Mouse (Mus musculus): Measurements from ENCODE around the gene Crygd. TPM values are rescaled to one million over a fixed set of nuclear protein-coding genes. Genes with fewer than 3 reads are reported as not detected.
"Not testable (repeated sequence)": the region's sequence is repeated elsewhere in the genome, so short reads cannot be mapped to it uniquely, and the experiment has no call there.

Gene Crygd
- not detected for total RNA-seq (2021)
- long read RNA-seq, experiment 1: 0 reads
- long read RNA-seq, experiment 2: 0 reads

DNA sequence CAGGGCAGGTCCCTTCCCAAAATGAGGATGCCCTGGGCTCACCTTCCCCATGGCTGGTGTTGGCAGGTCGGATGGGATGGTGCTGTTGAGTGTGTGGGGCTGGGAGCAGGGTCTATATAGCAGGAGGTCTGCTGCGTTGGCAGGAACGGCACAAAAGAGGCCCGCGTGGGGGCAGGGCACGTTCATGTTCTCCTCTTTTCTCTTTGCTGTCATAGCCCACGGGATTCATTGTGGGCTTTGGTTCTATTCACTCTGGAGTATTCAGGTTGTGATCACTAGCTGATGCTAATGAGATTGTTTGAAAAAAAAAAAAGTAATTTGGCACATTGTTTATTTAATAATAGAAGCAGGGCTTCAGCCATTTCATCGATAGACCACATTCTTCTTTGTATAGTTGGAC, at the start of gene Crygd:
Crygd (minus strand) TSS at position 101 of the 400 bp plus-strand sequence.
- intact Hi-C loops (cut with DNase I): no loop called here
- DNase-seq: no peak

DNA sequence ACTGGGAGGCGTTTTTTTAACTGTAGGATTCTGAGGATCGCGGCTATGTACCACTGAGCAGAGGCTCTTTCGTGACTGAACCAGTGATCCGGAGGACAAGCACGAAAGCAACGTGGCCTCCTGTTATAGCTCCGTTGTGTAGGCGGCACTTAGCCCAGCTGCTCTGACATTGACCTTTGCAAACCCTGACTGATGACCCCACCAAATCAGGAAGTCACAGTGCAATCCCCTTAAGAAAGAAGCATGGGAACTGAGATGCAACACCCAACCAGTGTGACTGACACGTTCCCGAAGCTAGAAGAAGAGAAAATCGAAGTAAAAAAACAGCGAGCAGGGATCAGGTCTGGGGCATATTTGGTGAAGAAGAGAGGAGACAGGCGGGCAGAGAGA, 49.5 kb upstream of the Crygd start:
- intact Hi-C loops (cut with DNase I): loop anchor here (1.0 kb wide), 1 partner anchor 66 kb away; no protein-coding TSS in a partner anchor
- peak; percentile 2 to 8 for DNase-seq

DNA sequence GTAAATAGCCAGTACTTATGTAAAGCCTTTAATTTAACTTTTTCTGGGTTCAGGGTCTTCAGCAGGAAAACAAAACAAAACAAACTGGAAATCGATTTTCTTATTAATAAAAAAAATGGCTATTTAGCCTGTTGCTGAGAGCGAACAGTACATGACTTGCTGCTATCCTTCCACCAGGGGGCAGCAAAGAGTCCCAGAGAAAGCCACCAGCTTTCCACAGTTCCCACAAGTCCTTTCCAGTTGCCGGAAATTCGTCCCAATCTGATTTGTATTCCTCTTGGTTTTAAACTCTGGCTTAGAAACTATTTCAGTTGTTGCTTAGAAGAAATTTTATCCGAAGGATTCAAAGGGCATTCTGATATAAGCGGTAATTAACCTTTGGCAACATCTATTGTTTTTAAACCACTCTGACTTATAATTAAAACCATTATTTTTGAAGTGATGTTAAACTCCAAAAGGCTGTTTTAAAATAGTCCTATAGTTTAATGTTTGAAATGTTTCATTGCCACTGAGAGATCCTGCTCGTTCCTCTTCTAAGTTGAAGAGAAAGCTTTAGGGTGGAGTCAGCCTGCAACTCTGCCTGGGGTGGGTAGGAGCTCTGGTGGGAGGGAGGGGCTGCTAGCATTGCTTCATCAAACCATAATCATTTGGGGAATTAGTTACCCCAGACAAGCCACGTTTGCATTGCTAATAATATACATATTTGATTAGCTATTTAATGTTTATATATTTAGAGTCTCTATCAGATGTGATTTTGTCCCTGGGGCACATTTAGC, 49.0 kb upstream of the Crygd start:
- peak; percentile 75 to 85 for DNase-seq
- intact Hi-C loops (cut with DNase I): loop anchor here (1.0 kb wide), 1 partner anchor 67 kb away; no protein-coding TSS in a partner anchor

DNA sequence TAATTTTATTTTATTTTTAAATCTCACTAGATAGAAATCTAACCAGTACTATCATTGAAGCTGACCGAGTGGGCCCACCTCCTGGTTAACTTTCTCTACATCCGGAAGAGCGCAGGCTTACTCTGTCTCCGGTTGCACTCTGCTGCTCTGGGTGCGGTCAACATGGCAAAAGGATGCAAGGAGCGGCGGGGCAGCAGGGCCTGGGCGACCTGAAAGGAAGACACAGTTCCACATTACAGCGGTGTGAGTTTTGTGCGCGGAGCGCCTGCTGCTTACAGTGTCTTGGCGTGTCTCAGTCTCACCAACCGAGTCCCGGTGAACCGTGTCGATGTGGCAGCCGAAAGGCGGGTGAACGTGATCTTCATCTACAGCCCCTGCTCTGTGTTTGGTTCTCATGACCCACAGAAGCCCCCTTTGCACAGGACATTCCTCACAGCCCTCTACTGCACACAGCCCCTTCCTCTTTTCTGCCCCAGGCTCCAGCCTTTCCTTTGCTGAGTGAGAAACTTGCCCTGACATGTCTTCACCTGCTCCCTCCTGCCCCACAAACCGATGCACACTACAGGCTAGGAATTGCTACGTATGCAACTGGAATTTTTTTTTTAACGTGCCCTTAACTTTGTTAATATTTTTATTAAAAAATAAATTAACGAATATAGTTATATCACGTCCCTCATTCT, 46.6 kb upstream of the Crygd start:
- intact Hi-C loops (cut with DNase I): no loop called here
- DNase-seq: no peak

DNA sequence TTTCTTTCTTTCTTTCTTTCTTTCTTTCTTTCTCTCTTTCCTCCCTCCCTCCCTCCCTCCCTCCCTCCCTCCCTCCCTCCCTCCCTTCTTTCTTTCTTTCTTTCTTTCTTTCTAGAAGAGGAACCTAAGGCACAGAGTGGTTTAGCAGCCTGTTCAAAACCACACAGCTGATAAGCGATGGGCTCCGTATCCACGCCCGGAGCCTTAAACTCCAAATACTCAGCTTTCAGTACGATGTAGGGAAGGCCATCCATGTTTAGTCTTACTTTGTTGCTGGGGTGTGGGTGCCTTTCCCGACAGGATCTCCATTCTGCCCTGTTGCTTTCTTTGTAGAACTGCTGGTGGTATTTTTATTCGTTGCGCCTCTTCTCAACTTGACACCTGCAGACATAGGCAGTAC, 45.9 kb upstream of the Crygd start:
- intact Hi-C loops (cut with DNase I): no loop called here

DNA sequence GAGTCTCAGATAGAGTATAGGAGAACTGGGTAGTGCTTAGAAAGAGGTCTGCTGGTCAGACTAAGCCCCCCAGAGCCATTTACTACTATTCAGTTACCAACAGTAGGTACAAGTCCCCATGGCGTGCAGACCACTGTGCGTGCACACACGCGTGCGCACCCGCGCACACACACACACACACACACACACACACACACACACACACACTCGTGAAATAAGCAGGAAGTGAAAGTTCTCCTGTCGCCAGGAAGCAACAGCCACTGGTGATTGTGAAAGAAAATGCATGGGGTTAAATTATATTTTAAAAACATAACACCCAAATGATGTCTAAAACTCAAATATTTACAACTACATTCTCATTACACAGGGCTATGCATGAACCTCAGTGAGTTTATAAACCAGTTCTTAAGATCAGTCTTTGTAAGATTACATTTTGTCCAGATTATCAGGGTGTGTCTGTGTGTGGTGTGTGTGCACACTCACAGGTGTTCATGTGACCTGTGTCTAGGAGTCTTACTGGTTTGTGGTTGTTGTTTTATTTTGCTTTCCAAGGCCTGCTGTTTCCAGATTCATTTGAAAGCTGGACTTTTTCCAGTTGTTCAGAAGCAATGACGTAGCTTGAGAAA, 44.5 kb upstream of the Crygd start:
- DNase-seq: no peak
- intact Hi-C loops (cut with DNase I): no loop called here

More for the DNA sequence above, 45.9 kb upstream of the Crygd start:
- DNase-seq: no peak

DNA sequence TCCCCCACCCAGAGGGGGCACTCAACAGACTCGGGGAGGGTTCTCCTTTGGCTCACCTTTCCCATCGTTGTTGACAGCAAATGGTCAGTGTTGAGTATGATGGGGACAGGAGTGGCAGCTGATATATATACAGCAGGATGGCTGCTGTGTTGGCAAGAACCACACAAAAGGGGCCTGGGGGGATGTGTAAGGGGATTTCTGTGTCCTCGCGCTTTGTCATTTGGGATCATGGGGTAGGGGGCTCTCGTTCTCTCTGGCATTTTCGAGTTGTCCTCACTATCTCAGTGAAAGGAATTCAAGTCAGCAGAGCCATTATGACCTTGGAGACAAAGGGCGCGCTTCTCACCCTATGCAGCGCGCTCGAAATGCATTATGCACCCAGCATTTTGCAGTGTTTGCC, 40.0 kb upstream of the Crygd start, which contains the start of gene Cryga:
Cryga (minus strand) TSS at position 101 of the 400 bp plus-strand sequence.
- intact Hi-C loops (cut with DNase I): no loop called here

DNA sequence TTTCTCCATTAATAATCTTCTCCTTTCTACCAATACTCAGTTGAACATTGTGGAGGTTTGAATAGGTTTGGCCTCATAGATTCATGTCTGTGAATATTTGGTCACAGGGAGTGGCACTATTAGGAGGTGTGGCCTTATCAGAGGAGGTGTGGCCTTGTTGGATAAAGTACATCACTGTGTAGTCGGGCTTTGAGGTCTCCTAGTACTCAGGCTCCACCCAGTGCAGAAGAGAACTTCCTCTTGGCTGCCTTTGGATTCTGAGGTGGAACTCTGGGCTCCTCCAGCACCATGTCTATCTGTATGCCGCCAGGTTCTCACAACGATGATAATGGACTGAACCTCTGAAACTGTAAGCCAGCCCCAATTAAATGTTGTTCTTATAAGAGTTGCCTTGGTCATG, 33.7 kb upstream of the Crygd start:
- intact Hi-C loops (cut with DNase I): no loop called here
- no peak for DNase-seq

More for the DNA sequence above, 40.0 kb upstream of the Crygd start, which contains the start of gene Cryga:
- no peak for DNase-seq

DNA sequence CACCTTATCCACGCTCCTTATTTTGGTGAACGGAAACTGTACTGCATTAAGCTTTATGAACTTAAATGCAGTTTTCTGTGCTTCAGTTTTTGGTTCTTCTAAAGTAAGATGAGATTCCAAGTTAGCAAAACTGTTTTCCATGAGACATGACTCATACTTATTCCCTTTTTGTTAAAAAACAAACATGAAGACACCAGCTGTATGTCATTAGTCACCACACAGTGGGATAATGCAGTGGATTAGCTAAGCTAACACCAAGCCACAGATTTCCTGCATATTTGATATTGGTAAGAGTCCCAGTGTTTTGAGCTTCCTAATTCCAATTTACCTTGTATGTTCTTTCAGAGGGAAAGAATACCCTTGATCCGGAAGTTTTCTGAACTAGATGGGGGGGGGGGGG, 28.3 kb upstream of the Crygd start:
- intact Hi-C loops (cut with DNase I): no loop called here
- DNase-seq: no peak

DNA sequence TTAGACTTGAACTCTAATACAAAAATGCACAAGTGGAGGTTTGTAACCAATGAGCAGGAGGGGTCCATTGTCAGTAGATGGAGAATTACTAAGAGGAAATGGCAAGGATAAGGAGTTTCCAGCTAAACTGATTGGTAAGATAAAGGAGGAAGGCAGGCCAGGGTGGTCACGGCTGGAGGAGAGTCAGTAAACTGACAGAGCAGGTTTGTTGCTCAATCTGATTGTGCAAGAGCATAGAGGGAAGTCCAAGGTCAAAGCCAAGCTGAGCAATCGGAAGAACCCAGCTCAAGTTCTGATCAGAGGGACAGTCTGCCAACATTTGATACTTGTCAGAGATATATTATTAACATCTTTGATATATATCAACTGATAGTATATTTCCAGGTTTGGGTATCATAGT, 27.1 kb upstream of the Crygd start:
- DNase-seq: no peak
- intact Hi-C loops (cut with DNase I): no loop called here

DNA sequence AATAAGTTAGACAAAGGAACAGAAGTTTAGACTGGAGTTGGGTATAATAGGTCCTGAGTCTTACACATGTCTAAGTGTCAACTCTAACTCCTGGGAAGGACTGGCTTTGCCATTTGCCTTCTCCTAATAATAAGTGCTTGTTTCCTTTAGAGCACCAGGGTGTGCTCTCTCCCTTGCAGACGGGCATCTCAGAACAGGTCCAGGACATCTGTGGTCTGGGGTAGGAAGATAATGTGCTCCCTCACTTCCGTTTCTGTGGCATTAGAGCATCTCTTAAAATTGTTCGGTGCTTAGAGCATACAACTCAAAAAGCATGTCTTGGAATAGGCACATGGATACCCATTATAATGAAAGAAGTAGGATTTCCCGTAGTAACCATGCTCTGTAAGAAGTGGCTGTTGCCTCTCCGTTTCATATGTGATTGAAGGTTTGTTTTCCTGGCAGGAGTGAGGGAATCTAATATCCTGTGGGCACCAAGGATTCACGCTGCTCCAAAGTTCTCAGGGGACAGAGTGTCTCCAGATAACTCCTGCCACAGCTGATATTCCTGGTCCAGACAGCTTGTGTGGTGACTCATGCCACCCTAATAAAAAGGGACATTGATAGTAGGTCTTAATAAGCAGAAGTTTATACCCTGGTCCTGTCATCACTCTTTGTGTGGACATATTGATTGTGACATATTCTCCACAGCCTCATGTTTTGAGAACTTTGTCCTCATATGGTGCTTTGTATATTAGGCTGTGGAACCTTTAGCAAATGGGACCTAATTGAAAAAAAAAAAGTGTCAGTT, 25.5 kb upstream of the Crygd start:
- no peak for DNase-seq
- intact Hi-C loops (cut with DNase I): no loop called here

DNA sequence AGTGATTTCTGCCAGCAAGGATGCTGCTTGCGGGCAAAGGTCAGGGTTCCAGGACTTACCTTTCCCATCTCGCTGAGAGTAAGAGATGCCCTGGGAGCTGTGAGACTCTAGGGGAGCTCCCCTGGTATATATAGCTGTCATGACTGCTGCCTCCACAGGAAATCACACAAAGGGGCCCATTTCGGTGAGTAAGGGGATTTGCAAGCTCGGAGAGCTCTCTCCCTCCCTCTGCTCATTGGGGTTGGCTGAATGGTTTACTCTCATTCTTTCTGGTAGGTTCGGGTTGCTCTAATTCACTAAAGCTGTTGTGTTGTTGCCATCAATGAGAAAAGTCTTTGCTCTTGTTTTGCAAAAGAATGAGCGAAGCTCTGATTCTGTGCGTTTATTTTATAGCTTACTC, 18.9 kb upstream of the Crygd start, which contains the start of gene Crygb:
Crygb (minus strand) TSS at position 101 of the 400 bp plus-strand sequence.
- intact Hi-C loops (cut with DNase I): no loop called here
- DNase-seq: no peak

DNA sequence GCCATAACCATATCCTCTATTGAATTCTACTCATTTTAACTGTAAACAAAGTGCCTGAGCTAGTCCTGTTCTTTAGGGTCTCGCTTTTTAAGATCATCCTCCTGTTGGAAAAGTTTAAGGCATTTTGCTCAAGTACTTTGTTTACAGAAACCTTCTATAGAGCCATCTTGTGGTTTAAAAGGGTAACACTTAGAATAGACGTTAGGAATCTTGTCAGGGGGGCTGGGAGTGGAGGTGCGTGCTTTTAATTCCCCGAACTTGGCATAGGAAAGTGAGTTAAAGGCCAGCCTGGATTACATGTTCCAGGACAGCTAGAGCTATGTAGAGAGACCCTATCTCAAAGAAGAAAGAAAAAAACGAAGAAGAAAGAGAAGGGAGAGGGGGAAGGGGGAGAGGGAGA, 12.4 kb upstream of the Crygd start:
- intact Hi-C loops (cut with DNase I): no loop called here
- no peak for DNase-seq

DNA sequence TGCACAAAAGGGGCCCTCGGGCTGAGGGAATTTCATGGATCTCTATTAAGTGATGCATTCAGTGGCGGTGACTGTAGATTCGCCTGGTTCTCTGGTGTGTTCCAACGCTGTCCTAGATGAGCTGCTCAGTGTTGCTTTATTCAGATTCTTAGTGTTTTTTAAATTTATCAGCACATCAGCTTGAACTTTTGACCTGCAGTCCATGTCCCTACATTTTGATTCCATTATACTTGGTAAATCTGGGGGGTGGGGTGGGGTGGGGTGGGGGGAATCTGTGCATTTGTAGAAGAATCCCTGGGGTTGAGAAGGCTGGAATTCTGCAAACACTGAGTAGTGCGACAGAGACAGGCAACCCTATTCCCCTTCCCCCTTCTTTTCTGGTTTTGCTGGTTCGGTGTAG, 10.3 kb upstream of the Crygd start, which contains the start of gene Crygc:
Crygc (minus strand) TSS at position 101 of the 400 bp plus-strand sequence.
- DNase-seq: no peak
- intact Hi-C loops (cut with DNase I): no loop called here

DNA sequence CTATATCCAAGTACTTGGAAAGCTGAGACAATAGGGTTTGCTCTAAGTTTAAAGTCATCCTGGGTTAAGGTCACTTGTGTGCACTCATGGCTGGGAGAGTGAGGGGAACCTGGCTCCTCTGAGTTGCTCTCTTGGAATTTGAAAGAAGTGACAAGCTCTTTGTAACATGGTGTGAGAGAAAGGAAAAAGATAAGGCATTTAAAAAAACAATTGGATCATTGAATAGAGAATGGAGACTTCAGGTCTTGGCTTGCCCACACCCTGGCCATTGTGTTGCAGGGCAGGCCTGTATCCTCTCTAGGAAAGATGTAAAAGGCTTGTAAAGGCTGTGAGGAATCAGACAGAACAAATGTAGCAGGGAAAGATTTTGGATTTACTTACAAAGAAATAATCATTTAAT, 4.6 kb upstream of the Crygd start:
- intact Hi-C loops (cut with DNase I): no loop called here
- DNase-seq: no peak

DNA sequence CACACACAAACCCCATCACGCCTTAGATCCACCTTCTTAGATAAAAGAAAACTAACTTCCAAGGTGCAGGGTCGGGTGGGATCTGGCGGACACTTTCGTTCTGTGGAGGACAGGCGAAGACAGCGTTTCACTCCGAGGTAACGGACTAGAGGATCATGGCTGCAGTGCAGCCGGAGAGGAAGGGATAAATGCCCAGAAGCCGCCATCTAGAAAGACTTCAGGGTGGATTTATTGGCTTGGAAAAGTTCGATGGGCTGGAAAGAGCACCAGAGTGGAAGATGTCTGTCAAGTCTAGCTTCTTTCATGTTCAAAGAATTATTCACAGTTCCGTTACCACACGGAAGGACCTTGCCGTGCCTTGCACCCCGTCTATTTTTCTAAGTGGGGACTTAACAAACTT, 949 bp upstream of the Crygd start:
- intact Hi-C loops (cut with DNase I): no loop called here
- no peak for DNase-seq

DNA sequence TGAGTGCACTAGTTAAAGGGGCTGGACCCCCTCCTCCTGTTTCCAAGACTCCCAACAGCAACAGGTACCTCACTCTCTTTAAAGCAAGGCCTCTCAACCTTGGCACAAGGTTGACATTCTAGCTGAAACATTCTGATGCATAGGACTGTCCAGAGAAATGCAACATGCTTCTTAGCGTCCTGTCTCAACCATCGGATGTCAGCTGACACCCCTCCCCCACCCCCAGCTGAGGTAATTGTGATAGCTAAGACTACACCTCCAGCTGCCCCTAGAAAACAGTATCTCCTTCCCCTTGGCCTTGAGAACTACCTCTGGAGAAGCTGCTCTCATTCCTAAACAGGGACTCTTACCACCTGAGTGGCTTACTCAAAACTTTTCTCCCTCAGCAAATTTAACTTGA, 11.1 kb downstream of the Crygd start:
- no peak for DNase-seq
- intact Hi-C loops (cut with DNase I): no loop called here

DNA sequence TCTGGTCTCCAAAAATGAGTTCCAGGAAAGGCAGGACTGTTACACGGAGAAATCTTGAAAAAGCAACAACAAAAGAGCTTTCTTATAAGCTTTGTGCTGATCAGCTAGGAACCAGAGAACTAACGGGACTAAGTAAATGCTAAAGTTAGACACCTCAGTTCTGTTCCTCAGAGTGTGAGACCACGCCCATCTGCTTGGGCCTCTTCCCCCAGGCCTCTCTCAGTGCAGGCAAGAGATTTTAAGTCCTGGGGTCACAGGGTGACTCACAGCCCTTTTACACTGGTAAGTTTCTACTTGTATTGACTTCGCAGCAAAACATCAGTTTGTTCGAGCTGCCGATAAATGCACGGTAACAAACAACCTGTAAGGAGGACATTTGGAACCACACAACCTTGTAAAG, 11.6 kb downstream of the Crygd start:
- DNase-seq: no peak
- intact Hi-C loops (cut with DNase I): no loop called here

DNA sequence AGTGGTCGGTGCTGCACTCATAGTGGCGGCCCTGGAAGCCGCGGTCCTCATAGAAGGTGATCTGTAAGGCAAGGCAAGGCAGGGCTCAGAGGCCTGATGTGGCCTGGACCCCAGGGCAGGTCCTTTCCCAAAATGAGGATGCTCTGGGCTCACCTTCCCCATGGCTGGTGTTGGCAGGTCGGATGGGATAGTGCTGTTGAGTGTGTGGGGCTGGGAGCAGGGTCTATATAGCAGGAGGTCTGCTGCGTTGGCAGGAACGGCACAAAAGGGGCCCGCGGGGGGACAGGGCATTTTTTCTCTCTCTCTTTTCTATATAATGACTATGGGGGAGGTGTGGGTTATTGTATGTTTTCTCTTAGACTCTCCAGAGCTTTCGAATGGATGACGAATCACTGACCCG, 12.3 kb downstream of the Crygd start, which contains the start of gene Cryge:
Cryge (minus strand) TSS at position 198 of the 400 bp plus-strand sequence.
- intact Hi-C loops (cut with DNase I); DNase-seq: not testable (repeated sequence)

DNA sequence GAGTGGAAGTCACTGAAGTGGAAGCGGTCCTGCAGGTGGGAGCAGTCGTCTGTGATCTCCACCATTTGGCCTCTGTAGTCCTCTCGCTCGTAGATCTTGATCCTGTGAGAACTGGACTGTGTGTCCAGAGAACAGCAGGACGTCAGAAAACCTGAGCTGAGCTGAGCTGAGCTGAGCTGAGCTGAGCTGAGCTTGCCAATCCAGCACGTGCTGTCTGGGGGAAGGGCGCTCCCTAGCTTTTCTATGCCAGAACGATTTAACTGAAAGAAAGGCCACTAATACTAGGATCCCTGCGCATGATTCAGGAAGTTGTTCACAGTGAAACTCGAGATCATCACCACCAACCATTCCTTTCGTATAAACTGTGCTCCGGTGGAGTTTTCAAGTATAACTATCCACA, 14.5 kb downstream of the Crygd start:
- intact Hi-C loops (cut with DNase I): loop anchor here (5.0 kb wide), 1 partner anchor 129 kb away; no protein-coding TSS in a partner anchor
- peak in 1 of 2 experiments; percentile 11 for DNase-seq
